Mouse (Mus musculus) megakaryocyte progenitor cell, adult 5-6 weeks (primary cell): ENCODE measurements around the gene Cpsf7. TPM values are rescaled to one million over a fixed set of nuclear protein-coding genes. Genes with fewer than 3 reads are reported as not detected.

Experiments
- total RNA-seq, 2 experiments: library from RNA; stranded (forward) in 1 of 2; stranded (reverse) in 1 of 2; fragments of 157-497, 149-512 nt in 1 of 2; fragments of 200-1000 nt in 1 of 2; gene quantifications; 2 replicates each; pipeline versions ENCODE4 v1.2.3 to v1.2.4; 2015 to 2017

The Cpsf7 gene
- total RNA-seq, 2 experiments from 2014 or later = 30.0 to 60.5 TPM

Other genes with a start within 250 kb of the Cpsf7 start
- gene Dagla, start 220.4 kb upstream of the Cpsf7 start, total RNA-seq (2015) = 0.02 TPM in 1 of 2 replicates, not detected in the other
- gene Dagla, start 220.4 kb upstream of the Cpsf7 start, total RNA-seq (2017) = 0.17 and 1.4 TPM in 2 replicates
- gene Syt7, start 136.2 kb upstream of the Cpsf7 start, total RNA-seq (2015) = not detected in 2 replicates
- not detected in 2 replicates for gene Syt7, start 136.2 kb upstream of the Cpsf7 start, total RNA-seq (2017)
- not detected in 2 replicates for gene Lrrc10b, start 67.8 kb upstream of the Cpsf7 start, total RNA-seq (2015)
- gene Lrrc10b, start 67.8 kb upstream of the Cpsf7 start, total RNA-seq (2017) = not detected in 2 replicates
- gene Ppp1r32, start 42.3 kb upstream of the Cpsf7 start, total RNA-seq (2015) = not detected in 2 replicates
- 0.81 TPM in 1 of 2 replicates, not detected in the other for gene Ppp1r32, start 42.3 kb upstream of the Cpsf7 start, total RNA-seq (2017)
- 43.3 and 45.4 TPM in 2 replicates for gene Sdhaf2, start 876 bp downstream of the Cpsf7 start, total RNA-seq (2015)
- gene Sdhaf2, start 876 bp downstream of the Cpsf7 start, total RNA-seq (2017) = 54.4 and 60.1 TPM in 2 replicates
- 42.9 and 50.8 TPM in 2 replicates for gene Tmem216, start 31.0 kb downstream of the Cpsf7 start, total RNA-seq (2015)
- gene Tmem216, start 31.0 kb downstream of the Cpsf7 start, total RNA-seq (2017) = 25.3 and 28.7 TPM in 2 replicates
- gene Cyb561a3, start 51.9 kb downstream of the Cpsf7 start, total RNA-seq (2015) = 27.5 and 28.6 TPM in 2 replicates
- 28.8 and 29.6 TPM in 2 replicates for gene Cyb561a3, start 51.9 kb downstream of the Cpsf7 start, total RNA-seq (2017)
- gene Tmem138, start 52.1 kb downstream of the Cpsf7 start, total RNA-seq (2015) = 37.8 and 38.7 TPM in 2 replicates
- gene Tmem138, start 52.1 kb downstream of the Cpsf7 start, total RNA-seq (2017) = 8.2 and 10.5 TPM in 2 replicates
- gene Ddb1, start 80.1 kb downstream of the Cpsf7 start, total RNA-seq (2015) = 102 and 114 TPM in 2 replicates
- gene Ddb1, start 80.1 kb downstream of the Cpsf7 start, total RNA-seq (2017) = 343 and 424 TPM in 2 replicates
- 7.7 and 11.1 TPM in 2 replicates for gene Tkfc, start 80.4 kb downstream of the Cpsf7 start, total RNA-seq (2015)
- gene Tkfc, start 80.4 kb downstream of the Cpsf7 start, total RNA-seq (2017) = 5.5 and 5.9 TPM in 2 replicates
- 0.10 TPM in 2 replicates for gene Vwce, start 108.9 kb downstream of the Cpsf7 start, total RNA-seq (2015)
- gene Vwce, start 108.9 kb downstream of the Cpsf7 start, total RNA-seq (2017) = 0.51 TPM in 1 of 2 replicates, not detected in the other
- not detected in 2 replicates for gene Pga5, start 152.8 kb downstream of the Cpsf7 start, total RNA-seq (2015)
- gene Pga5, start 152.8 kb downstream of the Cpsf7 start, total RNA-seq (2017) = not detected in 2 replicates
- 17.6 and 21.0 TPM in 2 replicates for gene Vps37c, start 163.5 kb downstream of the Cpsf7 start, total RNA-seq (2015)
- gene Vps37c, start 163.5 kb downstream of the Cpsf7 start, total RNA-seq (2017) = 14.7 and 15.2 TPM in 2 replicates
- gene Cd5, start 213.7 kb downstream of the Cpsf7 start, total RNA-seq (2015) = 0.05 TPM in 1 of 2 replicates, not detected in the other
- gene Cd5, start 213.7 kb downstream of the Cpsf7 start, total RNA-seq (2017) = 0.61 TPM in 1 of 2 replicates, not detected in the other